Mouse (Mus musculus) heart, postnatal 10 days (tissue): ENCODE results near the gene Tlr9. TPM values are rescaled to one million over a fixed set of nuclear protein-coding genes. Genes with fewer than 3 reads are reported as not detected.

Source experiments
- DNase-seq, 2 experiments: peaks; one replicate each; pipeline ENCODE4 v3.0.0; 2021
- intact Hi-C: fragments of 180-260 bp; cut with DNase I; formaldehyde crosslinking; loops from one replicate; pipeline ENCODE4 v1.15.1; 2025
- total RNA-seq, 2 experiments: library from RNA; stranded (reverse); gene quantifications; 2 replicates each; pipeline ENCODE4 v1.2.3; 2021

Gene Tlr9
- total RNA-seq: under 1 TPM; 0.72 to 0.79 TPM

DNA sequence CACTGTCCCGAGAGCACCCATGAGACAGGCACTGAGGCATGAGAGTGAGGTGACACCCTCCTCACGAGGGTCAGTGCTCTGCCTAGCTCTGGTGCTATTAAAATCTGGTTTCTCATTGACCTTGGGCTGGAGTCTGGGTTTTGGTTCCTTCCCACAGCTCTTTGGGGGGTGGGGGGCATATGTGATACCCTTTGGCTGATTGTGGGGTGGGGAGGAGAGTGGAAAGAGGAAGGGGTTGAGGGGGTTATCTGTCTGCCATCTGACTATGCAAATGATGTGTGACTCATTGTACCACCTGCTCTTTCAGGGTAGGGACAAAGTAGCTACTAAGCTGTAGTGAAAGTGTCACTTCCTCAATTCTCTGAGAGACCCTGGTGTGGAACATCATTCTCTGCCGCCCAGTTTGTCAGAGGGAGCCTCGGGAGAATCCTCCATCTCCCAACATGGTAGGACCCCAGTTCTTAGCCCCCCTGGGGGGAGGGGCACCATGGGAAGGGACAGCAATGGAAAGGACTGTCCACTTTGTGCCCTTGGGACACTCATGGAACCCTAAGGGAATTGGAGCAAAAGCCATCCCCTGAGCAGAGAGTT lies at the start of gene Tlr9:
Gene Tlr9 (plus strand): TSS at position 338 of the 591 bp plus-strand sequence.
- no peak for DNase-seq
- intact Hi-C loops: no loop called here

GRCm38 (mm10) chr9:106173363-106173762 lies 49.0 kb upstream of the Tlr9 start:
- intact Hi-C loops: loop anchor here (5.0 kb wide), 2 partner anchors 39 to 259 kb away; no protein-coding TSS in a partner anchor
- DNase-seq: no peak

- DNase-seq: no peak
- intact Hi-C loops: no loop called here
Observed at GRCm38 (mm10) chr9:106175552-106176200, 46.7 kb upstream of the Tlr9 start.

DNA sequence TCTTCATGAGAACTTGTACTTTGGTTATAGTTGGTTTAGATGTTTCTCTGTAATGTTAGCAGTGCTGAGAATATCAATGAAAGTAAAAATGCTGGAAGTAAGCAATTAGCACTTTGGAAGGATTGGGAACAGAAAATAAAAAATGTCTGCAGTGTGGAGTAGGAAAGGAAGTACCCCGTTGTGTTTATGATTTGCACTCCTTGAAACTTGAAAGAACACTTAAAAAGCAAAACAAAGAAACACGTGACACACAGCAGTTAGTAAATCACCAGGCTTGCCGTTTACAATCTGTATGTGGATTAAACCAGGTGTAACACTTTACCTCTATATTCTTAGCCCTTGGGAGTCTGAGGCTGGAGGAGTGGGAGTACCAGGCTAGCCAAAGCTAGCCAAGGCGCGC lies 45.6 kb upstream of the Tlr9 start:
- intact Hi-C loops: no loop called here
- DNase-seq: no peak

GRCm38 (mm10) chr9:106177799-106178198 lies 44.6 kb upstream of the Tlr9 start:
- intact Hi-C loops: no loop called here
- no peak for DNase-seq

- no peak for DNase-seq
- intact Hi-C loops: no loop called here
Observed at GRCm38 (mm10) chr9:106179454-106179853, 42.9 kb upstream of the Tlr9 start.

DNA sequence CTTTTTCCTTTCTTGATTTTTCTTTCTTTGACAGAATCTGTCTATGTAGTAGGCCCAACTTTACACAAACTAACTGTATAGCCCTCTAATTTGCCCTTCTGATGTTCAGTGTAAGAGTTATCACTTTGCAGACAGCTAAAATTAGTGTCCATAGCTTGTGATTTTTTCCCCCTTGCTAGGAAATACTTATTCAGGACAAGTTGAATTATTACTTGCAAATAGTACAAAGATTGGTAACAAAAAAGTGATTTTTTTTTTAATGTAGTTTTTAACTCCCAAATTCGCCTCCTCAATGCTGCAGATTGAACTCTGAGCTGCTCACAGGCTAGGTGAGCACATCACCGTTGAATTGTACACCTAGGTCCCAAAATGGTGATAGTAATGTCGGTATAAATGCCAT lies 42.4 kb upstream of the Tlr9 start:
- intact Hi-C loops: no loop called here
- no peak for DNase-seq

- DNase-seq: no peak
- intact Hi-C loops: no loop called here
Observed at GRCm38 (mm10) chr9:106182146-106182545, 40.3 kb upstream of the Tlr9 start.

DNA sequence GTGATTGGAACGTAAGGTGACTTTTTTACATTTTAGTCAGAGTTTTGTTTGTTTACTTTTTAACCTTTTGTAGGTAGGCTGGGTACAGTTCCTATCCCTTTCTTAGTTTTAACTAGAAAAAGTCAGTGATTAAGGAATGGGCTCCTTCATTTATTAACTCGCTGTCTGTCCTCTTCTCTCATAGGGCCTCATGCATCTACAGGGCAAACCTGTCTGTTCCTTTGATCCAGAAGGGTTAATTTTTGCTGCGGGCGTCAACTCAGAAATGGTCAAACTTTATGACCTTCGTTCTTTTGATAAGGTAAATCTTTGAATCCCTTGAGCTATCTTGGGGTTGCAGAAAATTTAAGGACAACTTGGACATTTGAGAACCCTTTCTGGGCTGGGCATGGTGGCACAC lies 38.4 kb upstream of the Tlr9 start:
- no peak for DNase-seq
- intact Hi-C loops: loop anchor here (1.0 kb wide), 1 partner anchor 43 kb away; no protein-coding TSS in a partner anchor

DNA sequence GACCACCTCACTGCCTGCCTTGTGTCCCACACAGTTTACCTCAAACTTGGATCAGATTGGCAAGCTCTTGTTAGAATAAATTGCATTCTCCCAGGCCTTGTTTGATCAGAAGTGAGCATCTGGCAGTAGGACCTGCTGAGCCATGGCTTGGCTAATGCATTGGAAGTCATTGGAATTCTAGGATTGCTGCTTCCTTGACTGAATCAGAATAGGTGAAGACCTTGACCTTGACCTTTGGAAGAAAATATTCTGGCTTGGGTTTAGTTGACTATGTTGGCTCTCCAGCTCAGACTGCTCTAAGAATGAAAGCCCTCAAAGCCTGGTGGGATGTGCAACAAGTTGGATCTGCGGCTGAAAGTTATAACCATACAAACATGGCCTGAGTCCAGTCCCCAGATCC lies 31.0 kb upstream of the Tlr9 start:
- no peak for DNase-seq
- intact Hi-C loops: no loop called here

DNA sequence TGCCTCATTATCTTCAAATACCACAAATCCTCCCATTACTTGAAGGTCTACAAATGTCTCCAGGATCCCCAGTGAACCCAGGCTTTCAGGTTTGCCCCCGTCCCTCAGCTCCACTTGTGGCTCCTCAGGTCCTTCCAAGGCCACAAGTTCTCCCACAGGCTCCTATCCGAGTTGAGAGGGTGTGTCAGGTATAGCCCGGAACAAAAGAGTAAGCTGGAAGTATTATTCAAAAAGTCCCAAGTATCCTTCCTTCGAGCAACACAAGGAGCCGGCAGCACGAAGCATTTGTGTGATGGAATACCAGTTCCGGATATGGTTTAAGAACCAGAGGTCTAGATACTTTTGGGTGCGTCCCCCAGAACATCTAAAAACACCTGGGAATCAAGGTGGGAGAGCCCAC lies 30.4 kb upstream of the Tlr9 start:
- DNase-seq: no peak
- intact Hi-C loops: no loop called here

DNA sequence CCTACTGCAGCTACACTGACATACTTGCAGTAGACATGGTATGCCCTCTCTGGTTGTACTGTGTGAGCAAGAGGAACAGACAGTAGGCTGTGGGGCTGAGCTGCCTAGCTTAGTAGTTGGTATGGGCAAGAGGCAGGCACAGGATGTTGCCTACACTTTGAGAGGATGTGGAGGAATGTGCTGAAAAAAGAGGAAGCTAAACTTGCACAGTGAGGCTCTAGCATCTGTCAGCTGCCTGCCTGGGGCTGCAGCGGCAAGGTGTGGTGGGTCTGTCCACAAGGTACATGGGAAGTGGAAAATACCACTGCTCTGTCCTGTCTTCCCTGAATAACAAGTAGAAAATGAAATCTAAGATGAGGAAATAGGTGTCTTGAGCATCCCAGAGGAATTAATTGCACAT lies 29.4 kb upstream of the Tlr9 start:
- intact Hi-C loops: no loop called here
- no peak for DNase-seq

DNA sequence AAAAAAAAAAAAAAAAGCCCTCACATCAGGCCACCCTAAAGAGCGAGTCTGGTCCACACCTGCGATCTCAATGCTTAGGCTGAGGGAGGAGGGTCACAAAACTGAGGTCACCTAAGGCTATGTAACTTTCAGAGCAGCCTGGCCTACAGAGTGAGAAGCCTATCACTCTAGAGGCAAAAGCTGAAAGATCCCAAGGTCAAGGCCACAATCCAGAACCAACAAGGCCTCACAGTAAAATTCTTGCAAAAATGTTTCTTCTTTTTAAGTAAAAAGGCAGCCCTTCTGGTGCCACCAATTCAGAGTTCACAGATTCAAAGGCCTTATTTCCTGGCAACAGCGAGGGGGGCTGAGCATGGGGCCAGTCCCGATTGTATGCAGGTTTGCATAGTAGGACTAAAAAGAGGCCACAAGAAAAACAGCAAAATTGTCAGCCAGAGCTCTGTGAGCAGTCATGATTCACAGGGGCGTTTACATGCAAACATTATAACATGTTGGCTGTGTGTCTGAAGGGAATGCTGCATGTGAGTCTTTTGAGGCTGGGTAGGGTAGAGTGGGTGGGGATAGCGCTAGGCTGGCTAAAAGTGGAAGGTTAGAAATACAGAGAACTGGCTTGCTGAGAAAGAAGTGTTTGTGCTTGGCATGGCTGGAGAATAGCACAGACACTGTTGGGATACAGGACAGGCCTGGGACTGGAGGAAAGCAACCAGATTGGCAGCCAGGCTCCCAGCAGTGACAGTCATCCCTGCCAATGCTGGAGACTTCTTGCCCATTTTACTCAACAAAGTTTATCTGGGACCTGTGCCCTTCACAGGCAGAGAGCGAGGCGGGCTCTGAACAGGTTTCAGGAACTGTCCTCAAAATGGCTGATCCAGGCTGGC lies 28.2 kb upstream of the Tlr9 start:
- intact Hi-C loops: no loop called here
- DNase-seq: no peak

DNA sequence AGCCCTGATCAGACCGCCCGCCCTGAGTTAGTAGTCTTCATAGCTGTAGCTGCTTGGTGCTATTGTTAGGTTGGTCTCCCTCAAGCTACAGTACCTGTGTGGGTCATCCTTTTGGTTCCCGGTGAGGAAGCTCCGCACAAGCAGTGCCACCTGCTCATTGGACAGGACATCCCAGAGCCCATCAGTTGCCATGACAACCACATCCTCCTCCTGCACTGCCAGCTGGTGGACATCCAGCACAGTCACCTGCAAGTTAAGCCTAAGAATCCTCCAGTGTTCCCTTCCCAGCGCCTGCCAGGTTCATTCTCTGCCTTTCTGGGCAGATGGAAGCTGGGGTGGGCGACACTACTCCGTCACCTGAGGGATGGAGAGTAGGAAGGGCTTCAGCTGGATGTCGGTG lies 26.7 kb upstream of the Tlr9 start:
- intact Hi-C loops: no loop called here
- DNase-seq: no peak

DNA sequence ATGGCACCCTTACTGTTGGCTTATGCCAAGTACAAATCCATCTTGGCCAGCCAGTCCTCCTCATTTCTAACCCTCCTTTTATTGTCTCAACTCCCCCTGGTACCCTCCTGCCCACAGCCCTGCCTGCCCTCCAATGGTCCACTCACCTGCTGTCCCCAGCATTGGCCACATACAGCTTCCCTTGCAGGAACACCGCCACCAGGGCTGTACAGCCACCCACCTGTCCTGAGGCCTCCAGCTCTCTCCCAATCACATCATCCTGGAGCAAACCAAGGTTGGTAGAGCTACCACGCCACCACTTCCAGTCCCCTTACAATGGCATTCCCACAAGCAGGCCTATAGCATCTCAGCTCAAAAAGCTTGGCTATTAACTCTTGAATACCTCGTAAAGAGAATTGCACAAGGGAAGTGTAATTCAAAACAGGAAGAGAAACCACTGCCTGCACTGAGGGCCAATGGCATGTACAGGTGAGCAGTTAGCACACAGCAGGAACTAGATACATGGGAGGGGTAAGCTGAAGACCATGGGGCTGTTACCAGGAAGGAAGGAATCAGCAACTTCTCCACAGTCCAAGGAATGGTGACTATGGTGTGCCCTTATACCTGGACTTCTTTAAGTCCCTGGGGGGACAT lies 25.2 kb upstream of the Tlr9 start:
- intact Hi-C loops: no loop called here
- DNase-seq: no peak

DNA sequence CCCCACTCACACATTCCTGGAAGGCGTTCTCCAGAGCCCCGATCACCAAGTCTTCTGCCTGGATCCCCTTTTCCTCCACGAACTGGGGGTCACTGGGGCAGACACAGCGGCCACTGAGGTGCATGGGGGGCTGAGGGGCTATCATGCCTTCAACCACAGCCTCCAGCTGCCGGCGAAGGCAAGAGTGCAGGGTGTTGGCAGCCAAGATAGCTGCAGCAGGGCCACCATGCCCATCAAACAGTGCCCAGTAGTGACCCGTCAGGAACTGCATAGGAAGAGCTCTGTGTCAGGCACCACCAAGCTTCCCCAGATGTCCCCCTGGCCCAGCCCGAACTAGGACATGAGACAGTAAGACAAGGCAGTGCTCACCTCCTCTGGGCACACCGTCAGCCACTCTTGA lies 24.7 kb upstream of the Tlr9 start:
- intact Hi-C loops: no loop called here
- DNase-seq: no peak

- intact Hi-C loops: no loop called here
- DNase-seq: peak; percentile 82 to 83
Observed at GRCm38 (mm10) chr9:106198962-106199458, 23.4 kb upstream of the Tlr9 start.

- no peak for DNase-seq
- intact Hi-C loops: no loop called here
Observed at GRCm38 (mm10) chr9:106199535-106200272, 22.7 kb upstream of the Tlr9 start, which contains the start of gene Ppm1m. Ppm1m (minus strand) TSS chr9:106199746.

DNA sequence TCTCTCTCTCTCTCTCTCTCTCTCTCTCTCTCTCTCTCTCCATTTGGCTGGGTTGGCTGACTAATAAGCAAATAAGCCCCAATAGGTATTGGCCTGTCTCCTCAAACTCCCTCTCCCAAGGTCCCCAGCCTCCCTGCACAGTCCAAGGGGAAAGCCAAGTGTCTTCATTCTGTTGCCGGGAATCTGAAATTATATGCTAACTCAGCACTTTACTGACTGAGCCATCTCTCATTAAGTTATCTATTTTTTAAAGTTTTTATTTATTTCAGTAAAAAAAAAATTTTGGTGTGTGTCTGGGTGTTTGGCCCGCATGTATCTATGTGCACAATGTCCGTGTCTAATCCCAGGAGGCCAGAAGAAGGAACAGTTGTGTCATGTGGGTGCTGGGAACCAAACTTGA lies 20.5 kb upstream of the Tlr9 start:
- intact Hi-C loops: no loop called here
- no peak for DNase-seq
